Mouse (Mus musculus) thymus, postnatal 0 days (tissue): ENCODE measurements at regions not wholly inside any gene's neighbourhood (a gene's known extent, or its start where the extent isn't known, plus 50 kb on each side); places are given as distances from the start of the nearest gene placed in this dataset.

Experiments used
- DNase-seq: peaks from one replicate; pipeline ENCODE4 v3.0.0-alpha.2; 2015; ENCODE audit warnings: low spot score

- no peak for DNase-seq
Observed at GRCm38 (mm10) chr14:68022925-68023324, 1271.2 kb downstream of the Synb start.

- DNase-seq, result no peak
Observed at GRCm38 (mm10) chr14:68021240-68021639, 1272.9 kb downstream of the Synb start.

- no peak for DNase-seq
Observed at GRCm38 (mm10) chr14:68020769-68021168, 1273.3 kb downstream of the Synb start.

- no peak for DNase-seq
Observed at GRCm38 (mm10) chr14:68018686-68019085, 1275.4 kb downstream of the Synb start.

- no peak for DNase-seq
Observed at GRCm38 (mm10) chr14:67996790-67997417, 1297.2 kb downstream of the Synb start.

- DNase-seq, result no peak
Observed at GRCm38 (mm10) chr14:67993611-67994051, 1300.5 kb downstream of the Synb start.

GRCm38 (mm10) chr14:67993142-67993541 is 1301.0 kb downstream of the Synb start:
- peak; percentile 55 for DNase-seq

- no peak for DNase-seq
Observed at GRCm38 (mm10) chr14:67992088-67992487, 1302.0 kb downstream of the Synb start.

GRCm38 (mm10) chr14:67990271-67990670 is 1303.8 kb downstream of the Synb start:
- DNase-seq, result no peak
